Mouse (Mus musculus) bone marrow, adult 2 months (tissue): ENCODE measurements around the gene Ppp4r3a.

Experiments used
- CTCF ChIP-seq: fragments of 200-500 bp; IDR thresholded peaks from 2 replicates; pipeline ENCODE4 v1.5.1; 2011; ENCODE audit warnings: low read length, control low read depth; ENCODE audit not compliant: control insufficient read depth, insufficient read depth
- POLR2A ChIP-seq: fragments of 200-500 bp; IDR thresholded peaks from 2 replicates; pipeline ENCODE4 v1.6.1; 2011; ENCODE audit warnings: low read depth, mild to moderate bottlenecking, control low read depth, low read length, borderline replicate concordance; ENCODE audit not compliant: control insufficient read depth

DNA sequence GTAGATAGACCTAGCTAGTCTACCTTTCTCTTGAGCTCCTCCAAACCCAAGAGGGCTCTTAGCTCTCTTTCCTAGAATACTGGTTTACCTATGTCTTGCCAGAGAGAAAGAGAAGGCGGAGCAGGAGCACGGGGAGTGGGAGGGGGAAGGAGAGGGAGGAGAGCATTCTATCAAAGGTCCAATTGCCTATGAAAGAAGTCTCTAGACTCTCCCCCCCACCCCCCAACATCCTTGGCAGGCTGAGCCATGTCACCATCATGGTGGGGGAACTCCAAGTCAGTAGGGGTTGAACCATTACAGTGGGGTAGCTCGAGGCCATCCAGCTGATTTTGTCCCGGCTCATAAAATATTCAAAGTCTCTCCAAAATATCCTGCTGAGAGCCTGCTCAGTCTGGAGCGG is 22.1 kb upstream of the Ppp4r3a start:
- no peak for TF ChIP-seq CTCF
- TF ChIP-seq POLR2A = no peak
